Mouse (Mus musculus) spleen, adult 2 months (tissue): ENCODE results near the gene Wscd2. TPM values are rescaled to one million over a fixed set of nuclear protein-coding genes. Genes with fewer than 3 reads are reported as not detected.
A peak's percentile ranks its signal among the peaks of the same experiment; 100 is the strongest.

ENCODE experiments used
- DNase-seq, 2 experiments: peaks; one replicate each; pipeline versions ENCODE4 v3.0.0 to v3.0.0-alpha.2; 2012 to 2021; ENCODE audit warnings: low spot score in 2 of 2, low read depth in 1 of 2
- H3K27ac ChIP-seq: fragments of 200-500 bp; 2 replicates; pipeline ENCODE4 v1.5.1; 2012; ENCODE audit warnings: low read length, inconsistent platforms; ENCODE audit not compliant: insufficient read depth
- H3K27me3 ChIP-seq: fragments of 200-500 bp; 2 replicates; pipeline ENCODE4 v1.6.1; 2012; ENCODE audit warnings: mild to moderate bottlenecking, moderate library complexity, low read length, inconsistent platforms; ENCODE audit not compliant: control insufficient read depth, insufficient read depth
- H3K36me3 ChIP-seq: fragments of 200-500 bp; 2 replicates; pipeline ENCODE4 v1.6.1; 2012; ENCODE audit warnings: mild to moderate bottlenecking, low read length, inconsistent platforms; ENCODE audit not compliant: control insufficient read depth, insufficient read depth
- H3K4me1 ChIP-seq: fragments of 200-500 bp; 2 replicates; pipeline ENCODE4 v1.6.1; 2011; ENCODE audit warnings: inconsistent platforms; ENCODE audit not compliant: control insufficient read depth, insufficient read depth, insufficient read length
- H3K4me3 ChIP-seq: fragments of 200-500 bp; 2 replicates; pipeline ENCODE4 v1.5.1; 2011; ENCODE audit warnings: mild to moderate bottlenecking, inconsistent platforms; ENCODE audit not compliant: insufficient read depth, insufficient read length; ENCODE audit errors: extremely low read depth
- CTCF ChIP-seq: fragments of 200-500 bp; IDR thresholded peaks from 2 replicates; pipeline ENCODE4 v1.5.1; 2011; ENCODE audit warnings: mild to moderate bottlenecking, inconsistent platforms; ENCODE audit not compliant: insufficient read depth, insufficient read length, insufficient replicate concordance; ENCODE audit errors: extremely low read depth
- POLR2A ChIP-seq: fragments of 200-500 bp; IDR thresholded peaks from 2 replicates; pipeline ENCODE4 v1.6.1; 2011; ENCODE audit warnings: low read depth, low read length, inconsistent platforms
- WGBS: fragments of 180-500 bp; shearing (Covaris S2); methylation state at CpG from one replicate; pipeline ENCODE4 v1.1.7; 2018; 5-methylcytosine and 5-hydroxymethylcytosine counted together
- polyA plus RNA-seq: library from polyadenylated mRNA; depleted of rRNA; stranded (reverse); fragments of >200 nt; gene quantifications from 2 replicates; pipeline ENCODE4 v1.2.3, GENCODE M21; 2012

Gene Wscd2
- polyA plus RNA-seq, 1 experiment: 1.2 TPM

DNA sequence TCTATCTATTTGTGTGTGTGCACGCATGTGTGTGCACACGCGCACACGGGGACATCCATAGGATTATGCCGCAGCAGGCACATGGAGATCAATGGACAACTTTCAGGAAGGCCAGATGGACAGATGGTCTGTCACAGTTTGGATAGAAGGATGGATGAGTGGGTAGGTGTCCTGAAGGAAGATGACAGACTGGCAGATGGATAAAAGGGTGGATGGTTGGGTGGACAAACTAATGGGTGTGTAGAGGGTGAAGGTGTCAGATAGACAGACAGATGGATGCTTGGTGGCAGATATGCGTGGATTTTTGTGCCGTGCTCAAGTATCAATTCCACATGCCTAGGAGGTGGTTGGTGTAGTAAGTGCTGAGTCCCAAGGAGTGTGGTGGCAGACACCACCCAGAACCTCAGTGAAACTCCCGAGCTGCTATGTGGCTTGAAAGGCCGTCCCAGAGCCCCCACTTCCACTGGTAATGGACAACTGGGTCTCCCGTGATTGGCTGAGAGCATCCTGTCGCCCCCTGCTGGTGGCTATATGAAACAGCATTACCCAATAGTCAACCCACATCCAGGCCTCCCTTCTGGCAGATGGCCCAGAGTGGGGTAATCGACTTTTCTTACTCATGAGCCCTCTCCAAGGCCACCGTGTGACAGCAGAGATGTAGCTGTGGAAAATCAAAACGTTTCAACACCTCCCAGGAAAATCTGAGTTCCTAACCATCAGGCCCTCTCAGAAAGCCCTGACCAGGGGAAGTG lies 58.0 kb downstream of the Wscd2 start:
- no peaks in the 10 kb centered on the region for H3K36me3 ChIP-seq
- no peak overlapping the region for H3K4me3 ChIP-seq
- no peak overlapping the region for H3K27ac ChIP-seq
- H3K27me3 ChIP-seq: no peaks in the 10 kb centered on the region
- 49% methylated on average over 14 of the region's 14 CpGs for WGBS
- TF ChIP-seq POLR2A: no peak
- TF ChIP-seq CTCF: peak; percentile 56; the same call in 1 of the 2 replicates
- DNase-seq: peak in 1 of 2 experiments; percentile 11
- H3K4me1 ChIP-seq: no peaks in the 10 kb centered on the region

DNA sequence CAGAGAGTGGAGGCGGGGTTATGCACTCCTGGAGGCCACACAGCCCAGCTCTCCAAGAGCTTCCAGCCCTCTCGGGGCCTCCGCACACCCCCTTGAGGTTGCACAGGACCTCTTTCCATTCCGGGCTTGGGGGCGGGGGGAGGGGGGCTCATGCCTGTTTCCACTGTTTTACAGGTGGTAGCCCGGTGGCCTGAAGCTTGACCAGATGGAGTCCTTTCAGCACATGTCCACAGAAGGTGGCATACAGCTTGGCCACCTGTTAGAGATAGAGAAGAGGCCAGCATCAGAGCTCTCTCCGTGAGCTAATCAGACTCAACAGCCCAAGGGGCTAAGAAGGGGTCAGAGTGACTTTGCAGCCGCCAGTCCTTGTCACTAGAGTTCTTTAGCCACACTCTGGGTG lies 60.1 kb downstream of the Wscd2 start:
- Histone ChIP-seq H3K4me3 (no peak overlapping the region), H3K27ac (no peak overlapping the region), H3K27me3 (no peaks in the 10 kb centered on the region), H3K4me1 (no peaks in the 10 kb centered on the region), H3K36me3 (no peaks in the 10 kb centered on the region)
- WGBS: 68% methylated on average over 8 of the region's 8 CpGs
- TF ChIP-seq POLR2A: no peak
- no peak for TF ChIP-seq CTCF
- DNase-seq: no peak

DNA sequence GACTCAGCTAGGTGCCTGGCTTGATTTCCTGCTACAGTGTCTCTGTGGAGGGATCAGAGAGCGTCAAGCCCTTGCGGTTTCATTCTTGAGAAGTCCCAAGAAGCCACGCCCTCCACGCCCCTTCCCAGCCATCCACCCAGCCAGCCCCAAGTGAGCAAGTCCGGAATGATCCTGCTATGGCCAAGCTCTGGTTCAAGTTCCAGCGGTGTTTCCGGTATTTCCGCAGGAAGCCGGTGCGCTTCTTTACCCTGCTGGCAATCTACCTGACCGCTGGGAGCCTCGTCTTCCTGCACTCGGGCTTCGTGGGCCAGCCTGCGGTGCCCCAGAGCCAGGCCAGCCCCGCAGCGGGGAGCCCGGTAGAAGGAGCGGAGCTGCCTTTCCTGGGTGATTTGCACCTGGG lies 60.6 kb downstream of the Wscd2 start:
- no peak for DNase-seq
- 14% methylated on average over 19 of the region's 19 CpGs for WGBS
- no peaks in the 10 kb centered on the region for H3K27me3 ChIP-seq

DNA sequence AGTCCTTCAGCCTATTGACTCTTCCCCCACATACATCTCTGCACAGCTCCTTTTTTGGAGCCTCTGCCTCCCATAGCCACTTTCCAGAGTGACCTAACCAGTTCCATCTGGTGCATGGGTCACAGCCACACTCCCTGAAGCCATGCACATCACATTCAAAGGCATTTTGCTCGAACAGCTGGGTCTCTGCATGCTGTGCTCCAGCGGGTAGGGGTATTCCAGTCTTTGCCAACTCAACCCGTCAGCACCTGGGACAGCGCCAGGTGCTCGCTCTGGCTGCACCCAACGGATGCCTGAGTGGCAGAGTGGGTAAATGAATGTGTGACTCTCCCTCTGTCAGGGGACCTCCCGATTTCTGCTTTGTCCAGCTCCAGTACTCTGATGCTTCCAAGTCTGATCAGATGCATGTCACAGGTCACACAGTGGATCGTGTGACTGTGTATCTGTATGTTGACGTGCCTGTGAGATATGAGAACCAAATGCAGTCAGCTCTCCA lies 63.3 kb downstream of the Wscd2 start:
- Histone ChIP-seq H3K27ac (no peak overlapping the region), H3K27me3 (no peaks in the 10 kb centered on the region), H3K4me3 (no peak overlapping the region), H3K4me1 (no peaks in the 10 kb centered on the region), H3K36me3 (no peaks in the 10 kb centered on the region)
- TF ChIP-seq POLR2A (no peak), CTCF (no peak)
- DNase-seq: no peak
- 11% methylated on average over 9 of the region's 9 CpGs for WGBS

More for the DNA sequence above, 60.6 kb downstream of the Wscd2 start:
- TF ChIP-seq POLR2A (no peak), CTCF (no peak)
- Histone ChIP-seq H3K4me1 (no peaks in the 10 kb centered on the region), H3K4me3 (no peak overlapping the region), H3K36me3 (no peaks in the 10 kb centered on the region), H3K27ac (no peak overlapping the region)

DNA sequence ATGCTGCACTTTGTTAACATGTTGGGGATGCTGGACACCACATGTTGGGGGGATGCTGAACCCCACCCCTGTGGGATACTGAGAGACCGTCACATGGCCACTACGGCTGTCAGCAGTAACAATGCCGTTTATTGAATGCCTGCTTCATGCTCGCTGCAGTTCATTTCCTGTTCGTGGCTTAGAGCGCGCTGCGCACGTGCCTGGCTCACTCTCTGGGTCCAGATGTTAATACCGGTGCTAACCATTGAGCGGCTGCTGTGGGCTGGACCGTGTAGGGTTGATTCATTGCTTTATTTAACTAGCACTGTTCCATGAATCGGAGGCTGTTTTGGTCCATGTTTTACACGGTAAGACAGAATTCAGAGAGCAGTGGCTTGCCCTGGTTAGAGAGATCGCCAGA lies 64.0 kb downstream of the Wscd2 start:
- WGBS: 17% methylated on average over 15 of the region's 15 CpGs
- DNase-seq: no peak
- Histone ChIP-seq H3K27me3 (no peaks in the 10 kb centered on the region), H3K27ac (no peak overlapping the region), H3K36me3 (no peaks in the 10 kb centered on the region), H3K4me1 (no peaks in the 10 kb centered on the region), H3K4me3 (no peak overlapping the region)
- no peak for TF ChIP-seq POLR2A

DNA sequence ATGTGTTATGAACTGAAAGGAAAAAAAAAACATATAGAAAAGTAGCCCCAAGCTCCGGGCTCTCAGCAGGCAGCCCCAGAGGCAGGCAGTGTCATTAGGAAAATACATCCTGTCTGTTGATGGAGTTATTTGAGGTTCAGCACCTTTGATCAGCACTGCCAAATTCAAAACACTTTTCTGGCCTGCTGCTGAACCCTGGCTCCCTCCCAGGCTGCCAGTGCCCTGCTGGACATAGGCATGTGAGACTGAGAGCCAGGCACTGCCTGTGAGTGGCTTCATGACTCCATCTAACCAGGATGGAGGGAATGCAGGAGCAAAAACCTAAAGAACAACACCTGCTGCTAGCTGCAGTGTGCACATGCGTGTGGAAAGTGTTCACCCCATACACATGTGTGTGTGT lies 64.4 kb downstream of the Wscd2 start:
- WGBS: 86% methylated on average over 2 of the region's 2 CpGs
- H3K36me3 ChIP-seq: no peaks in the 10 kb centered on the region
- H3K27me3 ChIP-seq: no peaks in the 10 kb centered on the region
- no peak for TF ChIP-seq POLR2A
- no peak for TF ChIP-seq CTCF
- no peak overlapping the region for H3K4me3 ChIP-seq
- DNase-seq: no peak
- no peak overlapping the region for H3K27ac ChIP-seq
- no peaks in the 10 kb centered on the region for H3K4me1 ChIP-seq

DNA sequence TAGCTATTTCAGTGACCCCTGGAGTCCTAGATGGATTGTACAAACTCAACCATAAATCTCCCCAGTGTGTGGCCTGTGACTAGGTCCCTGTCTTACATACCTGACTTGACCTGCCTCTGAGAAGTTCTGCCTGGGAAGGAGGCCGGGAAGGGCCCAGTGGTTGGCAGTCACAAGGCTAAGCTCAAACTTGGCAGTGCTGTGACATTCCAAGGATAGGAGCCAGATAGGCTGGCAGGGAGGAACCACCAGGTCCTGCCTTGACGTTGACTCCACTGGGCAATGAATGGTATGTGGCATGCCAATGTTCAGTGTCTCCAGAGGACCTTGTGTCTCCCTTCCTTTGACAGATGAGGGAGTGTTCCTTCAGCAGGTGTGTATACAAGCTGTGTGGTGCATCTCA lies 65.6 kb downstream of the Wscd2 start:
- DNase-seq: no peak

More for the DNA sequence above, 65.6 kb downstream of the Wscd2 start:
- Histone ChIP-seq H3K27ac (no peak overlapping the region), H3K4me1 (no peaks in the 10 kb centered on the region), H3K27me3 (no peaks in the 10 kb centered on the region), H3K4me3 (no peak overlapping the region), H3K36me3 (no peaks in the 10 kb centered on the region)
- TF ChIP-seq POLR2A (no peak), CTCF (no peak)
- 64% methylated on average over 2 of the region's 2 CpGs for WGBS
